Mouse (Mus musculus) ovary, postnatal 36 days (tissue): Measurements from ENCODE around the gene Gipc1.

ENCODE experiments used
- DNase-seq: peaks from one replicate; pipeline ENCODE4 v3.0.0; 2022; ENCODE audit warnings: low spot score, mixed read lengths

Gipc1 gene

GRCm38 (mm10) chr8:83652030-83652743 is at the start of gene Gipc1:
Gene Gipc1, plus strand, starts transcription at chr8:83652677.
- DNase-seq = peak; percentile 96

- peak; percentile 100 for DNase-seq
Observed at GRCm38 (mm10) chr8:83607661-83608397, 44.6 kb upstream of the Gipc1 start, which contains the start of the genes Tecr and Dnajb1. Gene Tecr, minus strand, starts transcription at chr8:83607971. Gene Dnajb1, plus strand, starts transcription at chr8:83608193.

- peak; percentile 84 for DNase-seq
Observed at GRCm38 (mm10) chr8:83608398-83608829, 44.1 kb upstream of the Gipc1 start.

- DNase-seq = no peak
Observed at GRCm38 (mm10) chr8:83609086-83609485, 43.4 kb upstream of the Gipc1 start.

GRCm38 (mm10) chr8:83609547-83610180 is 42.8 kb upstream of the Gipc1 start:
- no peak for DNase-seq

GRCm38 (mm10) chr8:83611921-83612320 is 40.6 kb upstream of the Gipc1 start:
- no peak for DNase-seq

GRCm38 (mm10) chr8:83613695-83614094 is 38.8 kb upstream of the Gipc1 start:
- DNase-seq = no peak

- no peak for DNase-seq
Observed at GRCm38 (mm10) chr8:83616625-83617024, 35.9 kb upstream of the Gipc1 start.

- no peak for DNase-seq
Observed at GRCm38 (mm10) chr8:83617111-83617510, 35.4 kb upstream of the Gipc1 start.

- no peak for DNase-seq
Observed at GRCm38 (mm10) chr8:83618566-83618965, 33.9 kb upstream of the Gipc1 start.

GRCm38 (mm10) chr8:83619568-83620285 is 32.8 kb upstream of the Gipc1 start:
- no peak for DNase-seq

- DNase-seq = no peak
Observed at GRCm38 (mm10) chr8:83621691-83622388, 30.6 kb upstream of the Gipc1 start.

- peak; percentile 81 for DNase-seq
Observed at GRCm38 (mm10) chr8:83622389-83622989, 30.0 kb upstream of the Gipc1 start.

GRCm38 (mm10) chr8:83623549-83623948 is 28.9 kb upstream of the Gipc1 start:
- DNase-seq = no peak

- no peak for DNase-seq
Observed at GRCm38 (mm10) chr8:83624739-83625138, 27.7 kb upstream of the Gipc1 start.

GRCm38 (mm10) chr8:83625676-83626299 is 26.7 kb upstream of the Gipc1 start:
- no peak for DNase-seq

- no peak for DNase-seq
Observed at GRCm38 (mm10) chr8:83632083-83632707, 20.3 kb upstream of the Gipc1 start.

- DNase-seq = no peak
Observed at GRCm38 (mm10) chr8:83638856-83639255, 13.6 kb upstream of the Gipc1 start.

- no peak for DNase-seq
Observed at GRCm38 (mm10) chr8:83639649-83640048, 12.8 kb upstream of the Gipc1 start.

- DNase-seq = no peak
Observed at GRCm38 (mm10) chr8:83647511-83647910, 5.0 kb upstream of the Gipc1 start.
